Mouse (Mus musculus): Measurements from ENCODE around the gene Ank2.
A peak's percentile ranks its signal among the peaks of the same experiment; 100 is the strongest.
"Not testable (repeated sequence)": the region's sequence is repeated elsewhere in the genome, so short reads cannot be mapped to it uniquely, and the experiment has no call there.

Ank2 gene

DNA sequence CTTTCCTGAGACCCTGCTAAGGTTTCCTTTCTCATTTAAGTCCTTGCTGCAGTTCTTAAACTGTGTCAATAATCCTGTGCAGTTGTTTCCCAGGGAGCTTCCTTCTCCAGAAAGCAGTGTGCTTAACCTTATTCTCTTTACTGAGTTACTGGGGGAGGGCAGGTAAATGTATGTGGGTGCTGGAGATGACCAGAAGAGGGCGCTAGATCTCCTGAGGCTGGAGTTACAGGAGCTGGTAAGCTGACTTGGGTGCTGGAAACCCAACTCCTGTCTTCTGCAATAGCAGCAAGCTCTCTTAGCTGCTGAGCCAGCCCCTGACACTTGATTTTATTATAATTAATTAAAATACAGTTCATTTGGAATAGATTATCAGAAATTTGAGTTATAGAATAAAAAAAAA is 84.7 kb downstream of the Ank2 start:
- no peak for DNase-seq (ENCODE audit: low spot score)

DNA sequence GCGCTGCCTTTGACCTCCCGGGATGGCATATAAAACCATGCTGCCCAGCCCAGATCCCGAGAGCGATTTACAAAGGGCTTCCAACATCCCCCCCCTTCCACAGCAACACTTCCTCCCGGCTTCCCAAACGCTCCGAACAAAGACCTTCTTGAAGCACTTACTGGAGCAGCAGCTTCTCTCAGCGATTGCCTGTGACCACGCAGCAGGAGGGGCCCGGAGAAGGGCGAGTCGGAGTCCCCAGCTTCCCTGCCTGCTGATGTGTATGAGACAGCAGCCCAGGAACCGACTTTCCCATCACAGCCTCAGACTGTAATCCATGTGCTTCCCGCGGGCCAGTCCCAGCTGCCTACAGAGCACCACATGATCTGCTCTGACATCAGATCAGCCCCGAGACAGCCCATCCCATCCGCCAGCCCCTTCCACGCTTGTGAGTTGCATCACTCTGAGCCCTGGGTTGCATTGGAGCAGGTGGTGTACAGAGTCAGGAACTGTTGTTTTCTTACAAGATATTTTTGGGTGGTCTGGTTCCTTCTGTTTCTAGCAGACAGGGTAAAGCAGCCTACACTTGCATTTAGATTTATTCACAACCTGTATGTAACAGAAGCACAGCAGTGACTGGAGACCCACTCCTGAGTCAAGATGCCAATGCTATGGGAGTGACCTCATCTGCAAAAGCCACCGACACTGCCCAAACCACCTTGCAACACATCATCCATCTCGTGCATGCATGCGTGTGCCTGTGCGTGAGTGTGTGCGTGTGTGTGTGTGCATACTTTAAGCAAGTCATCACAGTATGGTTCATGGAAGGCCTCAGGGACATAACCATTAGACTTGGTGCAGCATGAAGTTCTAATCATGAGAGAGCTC is 90.2 kb downstream of the Ank2 start:
- DNase-seq (ENCODE audit: low spot score) = peak; percentile 29

DNA sequence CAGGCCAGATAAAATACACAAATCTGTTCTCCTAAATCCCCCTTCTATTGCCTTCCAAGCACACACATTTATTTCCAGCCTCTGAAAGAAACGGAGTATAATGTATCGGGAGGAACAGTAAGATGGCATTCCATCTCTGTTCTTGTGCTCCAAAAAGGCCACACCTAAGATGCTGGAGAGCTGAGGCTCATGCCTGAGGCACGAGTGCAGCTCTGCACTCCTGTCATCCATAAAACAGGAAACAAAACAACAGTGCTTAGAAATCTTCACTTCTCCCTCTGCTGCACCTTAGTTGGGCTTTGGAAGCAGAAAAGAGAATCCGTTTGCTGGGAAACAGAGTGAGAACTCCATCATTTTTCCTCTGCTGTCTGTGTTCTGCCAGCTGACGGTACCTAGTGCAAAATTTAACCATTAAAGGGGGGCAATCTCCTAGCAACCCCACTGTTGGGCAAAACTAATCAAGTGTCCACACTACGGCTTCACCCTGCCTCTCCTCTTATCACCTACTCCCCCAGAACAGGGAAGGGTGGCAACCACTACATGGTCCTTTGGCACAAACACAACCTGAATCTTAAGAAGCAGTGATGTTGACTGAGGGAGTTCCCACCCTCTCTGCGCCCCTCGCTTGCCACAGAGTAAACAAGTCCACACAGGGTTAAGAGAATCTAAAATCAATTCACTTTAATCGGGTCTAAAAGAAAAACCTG is 91.1 kb downstream of the Ank2 start:
- no peak for DNase-seq (ENCODE audit: low spot score)

DNA sequence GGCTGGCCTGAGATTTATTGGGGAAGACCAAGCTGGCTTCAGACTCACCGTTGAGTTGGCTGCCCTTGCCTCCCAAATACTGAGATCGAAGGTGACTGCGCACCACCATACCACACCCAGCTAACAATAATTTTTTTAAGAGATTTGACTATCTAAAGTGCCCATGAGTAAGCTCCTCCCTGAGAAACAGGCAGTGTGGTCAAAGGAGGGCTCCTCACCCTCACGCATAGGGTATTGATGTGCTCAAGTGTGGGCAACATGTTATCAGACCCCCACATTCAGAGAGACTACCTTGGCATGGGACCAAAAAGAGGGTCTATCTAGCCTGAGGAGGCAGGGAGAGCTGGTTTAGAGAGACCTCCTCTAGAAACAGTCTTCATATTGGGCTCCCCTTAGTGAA is 92.3 kb downstream of the Ank2 start:
- DNase-seq (ENCODE audit: low spot score) = no peak

DNA sequence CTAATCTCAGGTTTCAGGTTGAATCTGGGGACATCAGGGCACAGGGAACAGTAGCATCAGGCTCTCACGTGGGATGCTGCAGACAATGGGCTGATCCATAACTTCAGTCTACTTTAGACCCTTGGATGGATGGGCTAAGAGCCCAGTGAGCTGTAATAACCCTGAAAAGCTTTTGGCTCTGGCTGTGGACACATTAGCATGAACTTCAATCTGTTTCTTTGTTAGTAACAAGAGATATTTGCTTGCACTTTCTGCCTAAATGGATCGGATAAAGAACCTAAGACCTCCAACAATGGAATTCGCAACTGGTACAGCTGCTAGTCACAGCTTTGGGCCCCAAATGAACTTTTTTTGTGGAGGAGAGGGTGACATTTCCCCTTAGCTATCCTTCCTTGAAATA is 94.8 kb downstream of the Ank2 start:
- DNase-seq (ENCODE audit: low spot score) = no peak

DNA sequence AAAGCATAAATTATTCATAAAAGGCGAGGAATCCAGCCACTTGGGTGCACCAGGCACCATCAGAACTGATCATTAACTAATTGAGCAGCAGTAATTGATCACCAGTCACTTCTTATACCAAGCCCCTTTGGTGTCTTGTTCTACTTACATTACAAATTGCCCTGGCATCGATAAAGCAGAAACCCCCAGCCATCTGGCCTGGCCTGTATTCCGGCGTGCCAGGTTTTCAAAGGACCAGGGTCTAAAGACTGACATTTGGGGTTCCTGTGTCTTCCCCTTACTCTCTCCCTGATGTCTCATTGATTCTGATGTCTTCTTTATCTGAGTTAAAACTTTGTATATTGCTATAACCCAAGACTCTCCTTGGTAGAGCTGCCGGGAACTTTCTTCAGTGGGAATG is 98.2 kb downstream of the Ank2 start:
- DNase-seq (ENCODE audit: low spot score) = no peak

DNA sequence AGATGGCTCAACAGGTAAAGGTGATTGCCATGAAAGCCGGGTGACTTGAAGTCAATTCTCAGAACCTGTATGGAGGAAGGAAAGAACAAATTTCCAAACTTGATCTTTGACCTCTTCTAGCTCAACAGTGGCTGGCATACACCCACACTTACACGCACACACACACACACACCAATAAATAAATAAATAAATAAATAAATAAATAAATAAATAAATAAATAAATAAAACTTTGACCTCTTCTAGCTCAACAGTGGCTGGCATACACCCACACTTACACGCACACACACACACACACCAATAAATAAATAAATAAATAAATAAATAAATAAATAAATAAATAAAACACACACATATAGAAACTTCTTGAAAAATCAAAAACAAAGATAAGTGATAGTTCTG is 98.7 kb downstream of the Ank2 start:
- not testable (repeated sequence) for DNase-seq (ENCODE audit: low spot score)

DNA sequence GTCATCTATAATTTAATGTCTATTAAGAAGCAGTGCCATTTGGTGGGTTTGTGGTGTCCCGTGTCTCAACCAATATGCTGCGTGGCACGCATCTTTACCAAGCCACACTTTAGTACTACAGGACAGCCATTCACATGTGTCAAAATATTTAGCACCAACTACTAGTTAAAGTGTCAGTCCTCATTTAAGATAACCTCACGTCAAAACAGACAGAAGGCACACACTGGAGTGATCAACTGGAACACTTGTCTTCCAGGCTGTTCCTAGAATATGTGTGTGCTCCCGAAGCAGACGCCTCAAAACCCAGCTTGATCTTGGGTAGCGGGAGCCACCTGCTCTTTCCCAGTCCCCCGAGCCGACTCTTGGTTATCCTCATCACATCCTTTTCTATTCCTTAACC is 101.4 kb downstream of the Ank2 start:
- no peak for DNase-seq (ENCODE audit: low spot score)

DNA sequence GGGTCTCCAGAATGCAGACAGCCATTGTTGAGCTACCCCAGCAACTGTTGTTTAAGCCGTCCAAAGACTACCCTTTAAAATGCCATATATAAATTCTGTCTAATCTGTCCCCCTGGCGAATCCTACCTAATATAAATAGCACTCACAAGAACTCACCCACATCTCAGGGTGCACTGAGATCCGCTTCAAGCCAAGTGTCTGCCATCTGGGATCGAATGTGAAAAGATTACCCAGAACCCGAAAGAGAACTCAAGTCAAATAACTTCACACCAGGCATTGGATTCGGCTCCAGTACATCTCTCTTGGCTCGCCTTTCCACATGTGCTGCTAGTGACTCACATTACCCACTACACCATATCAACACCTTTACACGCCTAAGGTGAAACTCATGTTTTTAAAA is 103.9 kb downstream of the Ank2 start:
- no peak for DNase-seq (ENCODE audit: low spot score)

DNA sequence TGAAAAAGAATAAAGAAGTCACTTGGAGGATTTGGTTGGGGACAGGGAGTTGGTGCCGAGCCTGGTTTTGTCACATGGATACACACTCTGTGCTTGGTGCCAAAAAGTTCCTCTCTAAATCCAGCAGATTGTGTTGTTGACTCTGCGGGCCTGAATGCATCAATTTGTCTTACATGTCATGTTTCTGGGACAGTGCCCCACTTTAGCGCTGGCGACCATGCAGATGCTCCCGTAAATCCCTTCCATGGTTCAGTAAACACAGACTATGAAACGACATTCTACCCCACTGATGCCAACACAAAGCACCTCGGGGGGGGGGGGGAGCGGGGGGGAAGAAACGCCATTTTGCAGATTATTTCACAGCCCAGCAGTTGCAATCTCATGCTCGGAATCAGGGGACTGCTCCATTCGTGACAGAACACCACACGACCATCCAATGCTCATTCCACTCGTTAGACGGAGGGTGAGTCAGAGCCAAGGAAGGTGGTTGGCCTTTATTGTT is 112.1 kb downstream of the Ank2 start:
- DNase-seq (ENCODE audit: low spot score) = no peak

DNA sequence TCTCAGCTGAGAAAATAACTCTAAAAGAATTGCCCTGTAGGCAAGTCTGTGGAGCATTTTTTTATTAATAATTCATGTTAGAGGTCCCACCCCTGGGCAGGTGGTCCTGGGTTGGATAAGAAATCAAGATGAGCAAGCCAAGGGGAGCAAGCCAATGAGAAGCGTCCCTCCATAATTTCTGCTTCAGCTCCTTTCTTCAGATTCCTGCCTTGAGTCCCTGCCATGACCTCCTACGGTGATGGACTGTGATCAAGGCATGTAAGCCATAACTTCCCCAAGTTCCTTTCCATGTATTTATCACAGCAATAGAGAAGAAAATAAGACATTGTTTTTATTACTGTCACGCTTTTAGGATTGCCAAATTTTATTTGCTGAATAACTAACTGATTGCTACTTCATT is 115.9 kb downstream of the Ank2 start:
- DNase-seq (ENCODE audit: low spot score) = no peak

DNA sequence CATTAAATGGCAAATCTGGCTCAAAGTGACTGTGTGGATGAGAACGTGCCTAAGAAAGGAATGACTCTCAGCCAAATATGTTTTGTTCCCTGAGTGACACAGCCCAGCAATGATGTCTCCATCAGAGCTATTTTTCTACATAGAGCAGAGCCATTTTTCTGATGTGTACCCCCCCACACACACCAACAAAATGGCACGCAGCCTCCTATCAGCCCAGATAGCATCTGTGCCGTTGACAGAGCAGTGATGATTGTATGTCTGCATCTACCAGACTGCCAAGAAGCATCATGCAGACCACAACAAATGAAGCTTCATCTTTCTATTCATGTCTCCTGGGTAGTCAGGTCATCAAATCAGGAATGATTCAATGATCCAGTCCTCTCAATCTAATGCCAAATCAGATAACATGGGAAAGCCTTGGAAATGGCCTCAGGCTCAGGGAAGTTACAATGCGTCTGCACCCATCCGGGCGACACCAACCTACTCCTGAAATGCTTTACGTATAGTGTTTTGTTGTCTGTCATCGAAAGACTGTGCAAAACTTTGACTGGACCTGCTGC is 122.2 kb downstream of the Ank2 start:
- no peak for DNase-seq (ENCODE audit: low spot score)

DNA sequence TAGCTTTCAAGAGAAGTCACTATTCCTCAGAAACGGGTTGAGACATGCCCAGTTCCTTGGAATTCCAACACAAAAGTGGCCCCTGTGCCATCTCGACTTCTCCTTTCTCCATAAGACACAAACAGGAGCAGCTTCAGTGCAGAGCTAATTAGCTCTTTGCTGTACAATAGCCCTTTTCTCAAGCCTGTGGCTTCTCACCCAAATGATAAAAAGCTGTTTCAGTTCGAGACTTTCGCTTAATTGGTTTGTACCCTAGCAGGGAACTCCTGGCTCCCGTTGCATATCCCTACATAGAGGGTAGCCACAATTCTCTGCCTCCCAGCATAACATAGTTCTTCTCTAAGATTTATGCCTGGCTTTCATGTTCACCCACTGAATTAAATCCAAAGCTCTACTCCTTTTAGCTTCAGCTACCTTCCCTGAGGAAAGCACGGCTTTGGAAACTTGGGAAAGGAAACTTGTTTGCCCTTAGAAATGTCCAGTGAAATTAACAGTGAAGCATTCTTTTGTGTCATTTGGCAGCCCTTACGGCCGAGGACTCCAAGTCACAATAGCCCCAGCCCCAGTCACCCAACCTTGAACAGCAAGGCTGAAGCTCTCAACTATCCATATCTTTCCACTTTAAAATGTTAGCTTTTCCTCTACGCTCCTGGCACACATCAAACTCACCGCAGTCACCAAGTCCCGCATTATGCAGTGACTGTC is 123.0 kb downstream of the Ank2 start:
- no peak for DNase-seq (ENCODE audit: low spot score)

DNA sequence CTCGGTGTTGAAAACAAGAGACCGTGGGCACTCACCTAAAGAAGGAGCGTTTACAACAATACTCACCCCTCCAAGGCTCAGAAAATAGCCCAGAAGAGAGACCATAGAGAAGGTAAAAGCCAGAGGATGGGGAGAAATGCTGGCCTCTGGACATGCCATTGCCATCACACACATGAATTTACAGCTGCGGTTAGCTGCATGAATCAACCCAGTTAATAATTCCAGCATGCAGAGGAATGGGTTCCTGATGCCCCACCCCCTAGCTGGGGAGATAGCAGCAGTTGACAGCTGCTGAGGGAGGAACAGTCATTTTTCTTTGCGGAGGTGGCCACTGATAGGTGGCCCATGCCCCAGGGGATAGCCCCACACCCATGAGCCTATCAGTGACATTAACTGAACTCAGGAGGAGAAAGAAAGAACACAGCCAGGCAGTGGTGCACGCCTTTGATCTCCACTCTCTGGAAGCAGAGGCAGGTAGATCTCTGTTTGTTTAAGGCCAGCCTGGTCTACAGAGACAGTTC is 124.9 kb downstream of the Ank2 start:
- no peak for DNase-seq (ENCODE audit: low spot score)

DNA sequence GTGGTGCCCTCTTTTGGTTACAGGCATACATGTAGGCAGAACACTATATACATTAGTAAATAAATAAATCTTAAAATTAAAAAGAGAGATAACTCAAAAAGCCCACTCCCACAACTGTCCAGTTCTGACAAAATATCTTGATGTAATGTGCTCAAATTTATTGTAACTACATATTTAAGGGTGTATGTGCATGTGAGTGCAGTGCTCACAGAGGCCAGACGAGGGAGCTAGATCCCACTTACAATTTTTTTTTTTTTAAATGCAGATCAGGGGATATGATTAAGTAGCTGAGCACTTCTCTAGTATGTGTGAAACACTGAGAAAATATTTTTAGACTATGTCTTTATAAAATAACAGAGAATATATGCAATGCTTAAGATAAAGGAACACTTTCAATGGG is 127.4 kb downstream of the Ank2 start:
- DNase-seq (ENCODE audit: low spot score) = no peak

DNA sequence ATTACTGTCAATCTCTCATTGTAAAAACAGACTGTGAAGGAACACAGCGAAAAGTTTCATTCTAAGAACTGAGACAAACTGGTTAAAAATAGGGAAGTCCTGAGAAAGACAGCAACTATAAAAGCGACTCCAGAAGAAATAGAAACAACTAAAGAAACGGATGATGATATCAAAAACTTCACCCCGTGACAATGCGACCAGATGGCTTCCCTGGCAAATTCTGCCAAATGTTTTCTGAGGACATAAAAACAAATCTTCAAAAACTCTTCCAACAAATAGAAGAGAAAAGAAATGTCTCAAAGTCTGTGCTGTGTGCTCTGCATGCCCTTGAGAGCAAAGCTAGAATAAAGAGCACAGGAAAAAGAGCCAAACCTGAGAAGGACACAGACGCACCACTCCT is 129.6 kb downstream of the Ank2 start:
- DNase-seq (ENCODE audit: low spot score) = no peak

DNA sequence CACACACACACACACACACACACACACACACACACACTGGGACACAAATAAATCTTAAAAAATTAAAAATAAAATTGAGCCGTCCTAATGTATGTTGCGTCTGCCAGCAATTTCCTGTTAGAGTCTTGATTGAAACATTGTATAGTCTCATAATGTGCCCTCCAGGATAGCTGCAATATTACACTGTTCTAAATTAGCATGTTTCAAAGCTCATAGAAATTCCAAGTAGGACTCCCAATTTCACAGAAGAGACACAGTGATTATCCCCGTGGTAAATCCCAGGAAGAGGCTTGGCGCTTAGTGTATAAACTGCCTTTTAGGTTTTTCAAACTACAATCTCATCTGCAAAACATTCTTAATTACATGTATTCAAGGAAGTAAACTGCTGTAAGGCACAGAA is 131.7 kb downstream of the Ank2 start:
- DNase-seq (ENCODE audit: low spot score) = no peak

DNA sequence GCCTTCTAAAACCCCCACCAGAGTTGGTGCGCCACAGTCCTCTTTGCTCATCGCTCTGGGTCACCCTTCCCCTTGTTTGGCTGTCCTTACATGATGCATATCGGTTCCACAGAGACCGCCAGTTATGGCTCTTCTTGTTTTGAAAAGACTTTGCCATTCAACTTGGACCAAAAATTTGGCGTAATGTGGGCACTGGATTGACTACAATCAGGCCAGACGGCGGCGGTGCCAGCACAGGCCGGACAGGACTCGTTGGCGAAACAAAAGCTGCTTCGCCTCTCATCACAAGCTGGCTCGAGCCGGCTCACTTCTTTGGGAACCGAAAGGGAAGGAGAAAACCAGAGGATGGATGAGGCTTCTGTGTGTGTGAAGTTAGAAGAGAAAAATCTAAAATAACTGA is 135.6 kb downstream of the Ank2 start:
- DNase-seq (ENCODE audit: low spot score) = no peak

DNA sequence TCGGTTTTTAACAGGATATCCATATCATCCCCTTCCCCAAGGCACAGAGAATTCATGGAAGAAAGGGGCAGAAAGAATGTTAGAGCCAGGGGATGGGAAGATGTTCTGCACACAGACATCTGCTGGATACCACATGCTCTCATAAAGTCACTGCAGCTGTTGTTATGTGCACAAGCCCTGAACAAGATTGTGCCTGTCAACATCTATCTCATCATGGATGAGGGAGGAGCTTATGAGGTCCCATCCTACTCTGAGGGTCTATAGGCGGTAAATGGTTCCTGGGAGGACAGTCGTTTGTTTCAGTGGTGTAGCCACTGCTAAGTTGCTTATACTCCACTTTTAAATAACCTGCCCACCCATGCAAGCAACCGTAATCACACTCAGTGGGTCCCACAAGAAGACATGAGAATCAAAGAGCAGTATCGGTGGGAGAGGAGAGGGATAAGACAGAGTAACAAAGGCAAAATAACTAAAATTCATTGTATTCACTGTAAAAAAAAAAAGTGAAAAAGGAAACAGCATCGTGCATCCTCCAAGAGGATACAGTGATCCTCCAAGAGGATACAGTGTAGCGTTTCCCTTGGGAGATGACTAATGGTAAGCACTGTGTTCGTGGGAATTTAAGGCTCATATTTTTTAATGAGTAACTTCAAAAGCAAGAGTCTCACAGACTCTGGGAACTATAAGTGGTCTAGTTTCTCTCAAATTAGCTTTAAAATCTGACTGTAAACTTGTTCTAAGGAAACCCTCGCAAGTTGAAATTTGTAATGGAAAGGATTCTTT is 136.3 kb downstream of the Ank2 start:
- DNase-seq (ENCODE audit: low spot score) = no peak

DNA sequence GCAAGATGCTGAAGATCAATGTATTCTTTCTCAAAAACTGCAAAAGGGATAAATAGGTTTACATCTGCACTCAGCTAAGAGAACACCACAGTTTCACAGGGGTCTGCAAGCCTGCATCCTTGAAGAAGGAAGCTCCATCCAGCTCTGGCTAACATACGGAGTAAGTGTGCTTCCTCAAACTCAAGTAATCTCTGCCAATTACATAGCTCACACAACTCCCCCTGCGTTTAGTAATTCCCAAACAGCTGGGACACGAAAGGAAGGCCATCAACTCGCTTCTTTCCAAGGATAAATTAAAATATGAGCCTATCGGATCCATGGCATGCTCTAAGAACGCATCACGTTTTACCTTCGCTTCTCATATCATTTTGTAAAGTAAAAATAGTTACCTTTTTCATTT is 137.3 kb downstream of the Ank2 start:
- DNase-seq (ENCODE audit: low spot score) = no peak

DNA sequence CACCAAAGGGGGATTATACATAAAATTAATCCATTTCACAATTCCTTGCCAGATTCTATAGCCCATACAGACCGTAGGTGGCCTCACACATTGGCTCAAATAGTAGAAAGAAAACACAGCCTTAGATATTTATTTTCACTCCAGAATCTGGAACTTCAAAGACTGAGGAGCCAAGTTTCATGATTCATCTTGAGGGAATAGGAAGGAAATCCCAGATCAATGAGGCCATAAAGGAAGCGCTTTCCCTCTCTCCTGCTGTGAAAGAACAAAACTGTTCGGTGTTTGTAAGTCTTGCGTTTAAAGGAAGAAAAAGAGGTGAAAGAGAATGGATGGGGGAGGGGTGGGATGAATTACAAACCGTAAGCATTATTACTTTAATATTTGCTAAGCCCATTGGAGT is 137.8 kb downstream of the Ank2 start:
- DNase-seq (ENCODE audit: low spot score) = no peak

DNA sequence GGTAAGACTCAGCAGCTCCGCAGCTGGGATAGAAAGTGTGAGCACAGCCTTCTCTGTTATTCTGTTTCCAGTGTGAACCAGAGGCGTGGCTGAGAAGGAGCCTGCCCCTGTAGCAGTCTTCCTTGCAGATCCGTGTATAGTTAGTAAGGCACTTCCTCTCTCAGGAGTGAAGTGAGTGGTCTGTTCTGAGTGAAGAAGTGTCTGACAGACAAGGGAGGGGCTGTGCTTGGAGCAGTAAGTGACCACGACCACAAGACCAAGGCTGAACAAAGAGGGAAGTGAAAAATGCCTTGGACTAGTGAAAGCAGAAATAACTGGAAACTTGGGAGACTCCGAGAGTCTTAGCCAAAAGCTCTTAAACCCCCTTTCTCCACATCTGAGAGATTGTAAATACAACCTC is 143.9 kb downstream of the Ank2 start:
- peak; percentile 43 for DNase-seq (ENCODE audit: low spot score)

Data from lung, postnatal 25 days (tissue).